Mouse (Mus musculus) kidney, adult 2 months (tissue): ENCODE data around the gene Tmem141.

ENCODE experiments used
- CTCF ChIP-seq: fragments of 200-500 bp; conservative IDR thresholded peaks from 2 replicates; pipeline ENCODE4 v1.5.1; 2011; ENCODE audit warnings: low read depth, mild to moderate bottlenecking, control low read depth, low read length, moderate library complexity, mixed read lengths; ENCODE audit not compliant: insufficient read depth, insufficient read length
- POLR2A ChIP-seq: fragments of 200-500 bp; IDR thresholded peaks from one replicate; pipeline ENCODE4 v1.6.1; 2011; ENCODE audit warnings: low read depth, low read length, control low read depth

- TF ChIP-seq POLR2A: no peak
- no peak for TF ChIP-seq CTCF
Observed at GRCm38 (mm10) chr2:25588227-25588907, 33.4 kb downstream of the Tmem141 start.
